Mouse (Mus musculus): ENCODE results near the gene Dctn1.

DNA sequence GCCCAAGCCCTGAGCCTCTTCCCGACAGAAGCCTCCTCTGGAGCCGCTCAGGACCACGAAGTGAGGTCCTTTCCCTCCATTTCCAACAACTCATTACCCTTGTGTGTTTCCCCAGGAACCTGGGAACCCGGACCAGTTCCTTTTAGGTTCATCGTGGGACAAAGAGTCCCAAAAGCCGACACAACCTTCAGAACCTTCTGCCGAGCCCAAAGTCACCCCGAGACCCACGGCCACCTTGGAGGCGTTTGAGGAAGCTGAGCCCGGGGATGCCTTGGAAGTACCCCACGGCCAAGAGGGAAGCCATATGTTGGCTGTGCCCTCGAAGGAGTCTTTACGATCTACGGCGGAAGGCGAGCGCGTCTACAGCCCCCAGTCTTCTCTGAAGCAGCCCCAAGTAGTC, 4.3 kb upstream of the Dctn1 start:
- no peak for TF ChIP-seq CTCF (IDR thresholded peaks at IDR 0.05; ENCODE audit: low read depth)
- no peak for TF ChIP-seq EP300 (IDR thresholded peaks at IDR 0.05; ENCODE audit: low read depth)

All from heart, postnatal 0 days (tissue).